Mouse (Mus musculus) myocyte (in vitro differentiated cells): Measurements from ENCODE around the gene Mcur1. TPM values are rescaled to one million over a fixed set of nuclear protein-coding genes. Genes with fewer than 3 reads are reported as not detected.

Experiments
- H3K27me3 ChIP-seq: one replicate; pipeline ENCODE4 v1.6.1; 2011; ENCODE audit not compliant: control insufficient read depth, insufficient read depth, insufficient read length
- H3K36me3 ChIP-seq: one replicate; pipeline ENCODE4 v1.6.1; 2011; ENCODE audit not compliant: control insufficient read depth, insufficient read depth
- H3K4me2 ChIP-seq: one replicate; pipeline ENCODE4 v1.6.1; 2011; ENCODE audit warnings: low read depth, control low read depth
- H3K4me3 ChIP-seq: one replicate; pipeline ENCODE4 v1.5.1; 2011; ENCODE audit warnings: mild to moderate bottlenecking, control low read depth, moderate library complexity
- H3K79me2 ChIP-seq: one replicate; pipeline ENCODE4 v1.6.1; 2011; ENCODE audit not compliant: control insufficient read depth, insufficient read depth
- H3ac ChIP-seq: one replicate; pipeline ENCODE4 v1.6.1; 2011; ENCODE audit not compliant: control insufficient read depth, insufficient read length
- CEBPB ChIP-seq: IDR thresholded peaks from 2 replicates; pipeline ENCODE4 v1.6.1; 2011; ENCODE audit warnings: mild to moderate bottlenecking, moderate library complexity; ENCODE audit not compliant: poor library complexity, insufficient read depth, severe bottlenecking
- E2F4 ChIP-seq: IDR thresholded peaks from one replicate; pipeline ENCODE4 v1.6.1; 2011; ENCODE audit warnings: mild to moderate bottlenecking, control low read depth, moderate library complexity; ENCODE audit not compliant: insufficient read depth
- MAX ChIP-seq: IDR thresholded peaks from one replicate; pipeline ENCODE4 v1.6.1; 2011; ENCODE audit warnings: low read depth, mild to moderate bottlenecking, control low read depth
- MYOD1 ChIP-seq, 3 experiments: IDR thresholded peaks; one replicate each; pipeline ENCODE4 v1.6.1; 2011; ENCODE audit warnings: control low read depth in 2 of 3, low read depth in 2 of 3, mild to moderate bottlenecking in 2 of 3, moderate library complexity in 1 of 3; ENCODE audit not compliant: insufficient read length in 2 of 3, control insufficient read depth in 1 of 3
- MYOG ChIP-seq, 3 experiments: IDR thresholded peaks; one replicate each; pipeline ENCODE4 v1.6.1; 2011; ENCODE audit warnings: control low read depth in 2 of 3, low read depth in 2 of 3, mild to moderate bottlenecking in 2 of 3; ENCODE audit not compliant: insufficient read length in 2 of 3, control insufficient read depth in 1 of 3, insufficient read depth in 1 of 3
- POLR2A ChIP-seq: IDR thresholded peaks from one replicate; pipeline ENCODE4 v1.6.1; 2011; ENCODE audit warnings: low read depth, mild to moderate bottlenecking, control low read depth, moderate library complexity; ENCODE audit not compliant: insufficient read length
- POLR2AphosphoS2 ChIP-seq: IDR thresholded peaks from one replicate; pipeline ENCODE4 v1.6.1; 2011; ENCODE audit warnings: low read depth, control low read depth; ENCODE audit not compliant: insufficient read length
- REST ChIP-seq: IDR thresholded peaks from one replicate; pipeline ENCODE4 v1.6.1; 2011; ENCODE audit warnings: mild to moderate bottlenecking, control low read depth, moderate library complexity; ENCODE audit not compliant: insufficient read depth, insufficient read length
- SRF ChIP-seq: IDR thresholded peaks from one replicate; pipeline ENCODE4 v1.6.1; 2011; ENCODE audit warnings: low read depth; ENCODE audit not compliant: control insufficient read depth, insufficient read length
- TCF12 ChIP-seq: IDR thresholded peaks from one replicate; pipeline ENCODE4 v1.6.1; 2011; ENCODE audit warnings: mild to moderate bottlenecking, control low read depth; ENCODE audit not compliant: poor library complexity, insufficient read depth, severe bottlenecking
- TCF3 ChIP-seq: IDR thresholded peaks from one replicate; pipeline ENCODE4 v1.6.1; 2011; ENCODE audit warnings: low read depth, control low read depth; ENCODE audit not compliant: insufficient read length
- USF1 ChIP-seq: IDR thresholded peaks from one replicate; pipeline ENCODE4 v1.6.1; 2011; ENCODE audit warnings: low read depth, mild to moderate bottlenecking, control low read depth, moderate library complexity
- polyA plus RNA-seq: library from polyadenylated mRNA; unstranded; fragments of >200 nt; fragmentation: generic; extraction: Trizol; gene quantifications from one replicate; pipeline ENCODE4 v1.2.1, GENCODE M21; 2012; ENCODE audit warnings: missing spikeins

Mcur1 gene
- polyA plus RNA-seq, 1 experiment = 5.7 TPM

DNA sequence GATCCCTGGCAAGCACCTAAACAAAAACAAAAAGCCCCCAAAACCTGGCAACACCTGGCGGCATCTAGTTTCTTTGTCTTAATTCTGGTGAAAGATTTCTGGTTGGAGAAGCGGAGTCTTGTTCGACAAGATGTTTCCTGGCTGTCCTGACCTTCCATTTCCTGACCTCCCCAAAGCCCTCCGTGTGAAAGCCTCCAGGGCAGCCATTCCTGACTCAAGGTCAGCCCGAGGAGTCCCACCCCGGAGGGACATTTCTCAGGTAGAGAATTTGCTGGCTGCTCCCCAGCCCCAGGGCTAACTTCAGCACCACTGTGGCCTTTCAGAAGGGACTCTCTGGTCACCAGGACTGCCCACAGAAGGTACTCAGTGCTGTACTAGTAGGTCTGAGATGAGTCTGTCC lies 22.1 kb downstream of the Mcur1 start:
- Histone ChIP-seq H3K79me2 (no peaks in the 10 kb centered on the region), H3ac (no peak overlapping the region), H3K4me2 (no peak overlapping the region), H3K27me3 (no peaks in the 10 kb centered on the region), H3K4me3 (no peak overlapping the region), H3K36me3 (no peaks in the 10 kb centered on the region)
- no peak for TF ChIP-seq MYOD1 (IDR thresholded peaks at IDR 0.05; ENCODE audit: control insufficient read depth in 1 of 3, insufficient read length in 2 of 3, low read depth in 2 of 3)
- TF ChIP-seq POLR2A = no peak
- TF ChIP-seq CEBPB = no peak
- no peak for TF ChIP-seq TCF3
- TF ChIP-seq MYOG (IDR thresholded peaks at IDR 0.05; ENCODE audit: control insufficient read depth in 1 of 3, insufficient read depth in 1 of 3, insufficient read length in 2 of 3, low read depth in 2 of 3) = no peak
- no peak for TF ChIP-seq E2F4
- no peak for TF ChIP-seq SRF
- TF ChIP-seq MAX = no peak
- no peak for TF ChIP-seq TCF12
- no peak for TF ChIP-seq POLR2AphosphoS2
- no peak for TF ChIP-seq REST
- no peak for TF ChIP-seq USF1

DNA sequence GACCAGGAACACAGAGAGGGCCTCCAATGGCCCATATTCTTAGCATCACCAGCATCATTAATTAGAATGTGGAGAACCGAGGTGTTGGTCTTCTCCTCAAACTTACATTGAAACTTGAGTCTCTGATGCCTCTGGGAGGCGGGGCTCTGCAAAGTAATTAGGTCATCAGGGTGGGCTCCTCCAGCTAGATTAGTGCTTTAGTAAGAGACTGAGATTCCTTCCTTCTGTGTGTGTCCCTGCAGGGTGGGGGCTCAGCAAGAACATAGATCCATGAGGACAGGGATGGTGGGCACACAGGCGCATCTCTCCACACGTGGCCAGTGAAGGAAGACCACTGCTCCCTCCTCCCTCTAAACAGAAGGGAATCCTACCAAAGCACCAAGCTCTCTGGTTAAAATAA lies 26.0 kb downstream of the Mcur1 start:
- H3ac ChIP-seq = no peak overlapping the region
- H3K79me2 ChIP-seq = no peaks in the 10 kb centered on the region
- no peaks in the 10 kb centered on the region for H3K27me3 ChIP-seq
- no peak overlapping the region for H3K4me3 ChIP-seq
- no peak for TF ChIP-seq E2F4
- no peak for TF ChIP-seq TCF3
- no peak for TF ChIP-seq POLR2A
- no peak for TF ChIP-seq MYOD1 (IDR thresholded peaks at IDR 0.05; ENCODE audit: control insufficient read depth in 1 of 3, insufficient read length in 2 of 3, low read depth in 2 of 3)
- no peak for TF ChIP-seq MAX
- no peak for TF ChIP-seq MYOG (IDR thresholded peaks at IDR 0.05; ENCODE audit: control insufficient read depth in 1 of 3, insufficient read depth in 1 of 3, insufficient read length in 2 of 3, low read depth in 2 of 3)
- no peak for TF ChIP-seq TCF12
- H3K4me2 ChIP-seq = no peak overlapping the region
- H3K36me3 ChIP-seq = no peaks in the 10 kb centered on the region

DNA sequence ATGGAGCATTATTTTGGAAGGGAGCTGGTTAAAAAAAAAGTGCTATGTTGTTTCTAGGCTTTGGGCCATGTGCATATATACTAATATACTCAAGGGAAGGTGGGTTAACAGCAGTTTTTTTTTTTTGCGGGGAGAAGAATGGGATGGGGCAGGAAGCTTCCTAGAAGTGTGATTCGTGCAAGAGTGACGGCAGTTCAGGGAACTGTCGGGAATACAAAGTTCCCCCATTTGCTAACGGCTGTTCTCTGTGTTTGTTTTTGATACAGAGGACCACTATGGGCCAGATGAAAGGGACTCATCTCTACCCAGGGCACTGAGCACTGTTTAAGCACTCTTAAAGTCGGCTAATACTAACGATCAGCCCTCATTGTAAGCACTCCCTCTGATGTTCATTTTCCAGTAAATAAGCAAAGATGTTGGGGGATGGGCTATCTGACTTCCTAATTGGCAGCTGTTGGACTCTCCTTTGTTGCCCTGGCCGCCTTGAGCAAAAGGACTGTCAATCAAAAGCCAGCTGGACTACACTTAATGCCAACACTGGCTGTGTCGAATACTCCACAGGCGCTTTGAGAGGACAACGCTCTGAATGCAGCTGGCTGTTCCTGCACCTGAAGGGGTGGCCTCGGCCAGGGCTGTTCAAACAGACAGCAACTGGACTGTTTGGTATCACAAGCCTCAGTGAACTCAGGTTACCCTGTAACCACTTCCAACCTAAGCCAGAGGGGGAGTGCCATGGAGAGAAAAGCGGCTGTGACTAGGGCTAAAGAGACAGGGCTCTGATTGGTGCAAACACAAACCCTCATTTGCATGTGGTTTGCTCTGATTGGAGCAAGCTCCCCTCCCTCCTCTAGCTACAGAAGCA lies 28.9 kb downstream of the Mcur1 start:
- Histone ChIP-seq H3K4me3 (no peak overlapping the region), H3ac (no peak overlapping the region), H3K4me2 (peak overlapping the region; percentile 27), H3K36me3 (no peaks in the 10 kb centered on the region), H3K27me3 (no peaks in the 10 kb centered on the region), H3K79me2 (no peaks in the 10 kb centered on the region)
- peak; percentile 21 to 70 (median 33) for TF ChIP-seq MYOD1 (IDR thresholded peaks at IDR 0.05; ENCODE audit: control insufficient read depth in 1 of 3, insufficient read length in 2 of 3, low read depth in 2 of 3)
- TF ChIP-seq TCF12 = no peak
- peak in 2 of 3 experiments; percentile 68 to 76 for TF ChIP-seq MYOG (IDR thresholded peaks at IDR 0.05; ENCODE audit: control insufficient read depth in 1 of 3, insufficient read depth in 1 of 3, insufficient read length in 2 of 3, low read depth in 2 of 3)
- TF ChIP-seq CEBPB = no peak
- TF ChIP-seq TCF3 = peak; percentile 17

DNA sequence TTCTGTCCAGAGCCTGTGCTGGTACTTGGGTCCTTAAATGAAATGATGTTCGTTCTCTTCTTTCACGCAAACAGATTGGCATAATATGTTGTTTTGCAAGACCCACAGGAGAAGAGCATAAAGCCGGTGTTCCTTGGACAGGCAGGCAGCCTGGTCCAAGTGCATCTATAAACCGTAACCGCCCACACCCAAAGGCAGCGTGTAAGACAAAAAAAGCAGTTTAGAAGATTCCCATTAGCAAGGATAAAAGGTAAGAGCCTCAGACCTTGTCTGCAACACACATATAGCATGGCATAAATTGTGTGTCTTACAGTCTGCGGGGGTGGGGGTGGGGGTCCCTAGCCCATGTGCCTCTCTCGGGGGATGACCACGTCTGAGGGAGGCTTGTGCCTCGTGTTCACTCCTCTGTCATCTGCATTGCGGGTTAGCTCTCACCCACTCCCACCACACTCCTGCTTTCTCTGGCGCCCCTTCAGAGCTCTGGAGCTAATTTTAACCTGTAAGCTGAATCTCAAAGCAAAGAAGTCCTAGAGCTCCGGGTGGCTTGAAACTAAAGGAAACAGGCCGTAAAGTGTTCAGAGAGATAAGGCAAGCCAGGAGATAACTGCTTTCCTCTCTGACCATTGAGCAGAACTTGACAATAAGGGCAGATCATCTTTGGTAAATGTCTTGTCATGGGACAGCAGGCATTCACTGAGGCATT lies 29.7 kb downstream of the Mcur1 start:
- Histone ChIP-seq H3K4me3 (no peak overlapping the region), H3K79me2 (no peaks in the 10 kb centered on the region), H3K4me2 (peak overlapping the region; percentile 27), H3K36me3 (no peaks in the 10 kb centered on the region), H3K27me3 (no peaks in the 10 kb centered on the region), H3ac (no peak overlapping the region)
- TF ChIP-seq POLR2A (no peak), TCF3 (no peak), MYOG (IDR thresholded peaks at IDR 0.05; ENCODE audit: control insufficient read depth in 1 of 3, insufficient read depth in 1 of 3, insufficient read length in 2 of 3, low read depth in 2 of 3) (no peak), POLR2AphosphoS2 (no peak), SRF (no peak)

DNA sequence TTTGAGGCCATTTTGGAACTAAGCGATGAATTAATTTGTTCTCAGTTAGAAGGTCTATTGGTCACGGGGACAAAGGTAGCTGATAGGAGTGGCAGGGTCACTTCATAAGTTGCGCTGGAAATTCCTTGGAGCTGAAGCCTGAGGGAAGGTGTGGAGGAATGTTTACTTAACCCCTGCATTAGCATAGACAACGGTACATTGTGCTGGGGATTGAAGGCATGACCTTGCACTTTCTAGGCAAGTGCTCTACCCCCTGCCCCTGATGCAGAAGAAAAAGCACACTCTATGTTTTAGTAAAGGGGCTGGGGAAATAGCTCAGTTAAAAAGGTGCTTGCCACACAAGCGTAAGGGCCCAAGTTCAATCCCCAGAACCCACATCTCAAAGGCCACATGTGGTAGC lies 33.7 kb downstream of the Mcur1 start:
- H3K4me2 ChIP-seq = no peak overlapping the region
- no peaks in the 10 kb centered on the region for H3K79me2 ChIP-seq
- no peaks in the 10 kb centered on the region for H3K36me3 ChIP-seq
- no peaks in the 10 kb centered on the region for H3K27me3 ChIP-seq
- TF ChIP-seq TCF3 = no peak
- TF ChIP-seq MYOD1 (IDR thresholded peaks at IDR 0.05; ENCODE audit: control insufficient read depth in 1 of 3, insufficient read length in 2 of 3, low read depth in 2 of 3) = no peak
- TF ChIP-seq SRF = no peak
- TF ChIP-seq E2F4 = no peak
- TF ChIP-seq USF1 = no peak
- no peak for TF ChIP-seq CEBPB
- no peak for TF ChIP-seq MAX
- TF ChIP-seq MYOG (IDR thresholded peaks at IDR 0.05; ENCODE audit: control insufficient read depth in 1 of 3, insufficient read depth in 1 of 3, insufficient read length in 2 of 3, low read depth in 2 of 3) = no peak
- no peak overlapping the region for H3ac ChIP-seq
- no peak overlapping the region for H3K4me3 ChIP-seq
